Mouse (Mus musculus) adrenal gland, postnatal 10 days (tissue): ENCODE results near the gene 4930518I15Rik. TPM values are rescaled to one million over a fixed set of nuclear protein-coding genes. Genes with fewer than 3 reads are reported as not detected.
"Not testable (repeated sequence)": the region's sequence is repeated elsewhere in the genome, so short reads cannot be mapped to it uniquely, and the experiment has no call there.

Experiments
- DNase-seq: peaks from one replicate; pipeline ENCODE4 v3.0.0; 2021; ENCODE audit warnings: mixed read lengths
- long read RNA-seq, 2 experiments: library from polyadenylated mRNA; stranded (forward); transcript quantifications; one replicate each; pipeline ENCODE4 v2.0.0; 2021
- total RNA-seq, 2 experiments: library from RNA; stranded (reverse); gene quantifications; 2 replicates each; pipeline ENCODE4 v1.2.3; 2021

Gene 4930518I15Rik
- 1 to 10 TPM; 2.0 to 4.0 TPM for total RNA-seq
- long read RNA-seq, experiment 1 = 0 reads
- long read RNA-seq, experiment 2 = 0 reads

- no peak for DNase-seq
These were observed at the start of gene 4930518I15Rik for GRCm38 (mm10) chr2:156857835-156858234. 4930518I15Rik (minus strand) TSS chr2:156857946.

GRCm38 (mm10) chr2:156905931-156906330 is 48.2 kb upstream of the 4930518I15Rik start:
- not testable (repeated sequence) for DNase-seq

GRCm38 (mm10) chr2:156904976-156905717 is 47.4 kb upstream of the 4930518I15Rik start:
- peak; percentile 77 for DNase-seq

GRCm38 (mm10) chr2:156903367-156903766 is 45.6 kb upstream of the 4930518I15Rik start:
- no peak for DNase-seq

- DNase-seq = not testable (repeated sequence)
These were observed 44.7 kb upstream of the 4930518I15Rik start for GRCm38 (mm10) chr2:156902411-156902810.

GRCm38 (mm10) chr2:156901883-156902282 is 44.1 kb upstream of the 4930518I15Rik start:
- DNase-seq = no peak

GRCm38 (mm10) chr2:156901344-156901743 is 43.6 kb upstream of the 4930518I15Rik start:
- DNase-seq = no peak

- DNase-seq = no peak
These were observed 41.4 kb upstream of the 4930518I15Rik start for GRCm38 (mm10) chr2:156899184-156899583.

GRCm38 (mm10) chr2:156898374-156898773 is 40.6 kb upstream of the 4930518I15Rik start:
- DNase-seq = no peak

- no peak for DNase-seq
These were observed 39.3 kb upstream of the 4930518I15Rik start for GRCm38 (mm10) chr2:156897034-156897433.

- DNase-seq = no peak
These were observed 38.7 kb upstream of the 4930518I15Rik start for GRCm38 (mm10) chr2:156896384-156896914.

GRCm38 (mm10) chr2:156894496-156895265 is 36.9 kb upstream of the 4930518I15Rik start:
- no peak for DNase-seq

- peak; percentile 60 for DNase-seq
These were observed 35.1 kb upstream of the 4930518I15Rik start for GRCm38 (mm10) chr2:156892821-156893220.

- no peak for DNase-seq
These were observed 34.5 kb upstream of the 4930518I15Rik start for GRCm38 (mm10) chr2:156892240-156892639.

- no peak for DNase-seq
These were observed 30.7 kb upstream of the 4930518I15Rik start for GRCm38 (mm10) chr2:156888490-156888889.

GRCm38 (mm10) chr2:156887017-156887416 is 29.3 kb upstream of the 4930518I15Rik start, which contains the start of gene Sla2:
Sla2 (minus strand) TSS chr2:156887192.
- DNase-seq = no peak

GRCm38 (mm10) chr2:156886084-156886631 is 28.4 kb upstream of the 4930518I15Rik start:
- no peak for DNase-seq

GRCm38 (mm10) chr2:156885666-156886065 is 27.9 kb upstream of the 4930518I15Rik start:
- DNase-seq = not testable (repeated sequence)

- no peak for DNase-seq
These were observed 26.9 kb upstream of the 4930518I15Rik start for GRCm38 (mm10) chr2:156884396-156885211.

- no peak for DNase-seq
These were observed 24.8 kb upstream of the 4930518I15Rik start for GRCm38 (mm10) chr2:156882431-156883001.

GRCm38 (mm10) chr2:156879541-156879940 is 21.8 kb upstream of the 4930518I15Rik start:
- DNase-seq = peak; percentile 68
